Mouse (Mus musculus) heart, embryonic 13.5 days (tissue): ENCODE results near the gene Yju2. TPM values are rescaled to one million over a fixed set of nuclear protein-coding genes. Genes with fewer than 3 reads are reported as not detected.

Experiments
- ATAC-seq: fragments of 200-750 bp; cut with Nextera tagmentation; 2 replicates; pipeline ENCODE4 v1.8.0; 2017; ENCODE audit warnings: moderate TSS enrichment; ENCODE audit not compliant: insufficient number of reproducible peaks, low FRiP score, low TSS enrichment; ENCODE audit errors: extremely low read depth
- H3K27ac ChIP-seq: fragments of 300-500 bp; sonication (generic); replicated peaks from 2 replicates; pipeline ENCODE4 v1.5.1; 2015; ENCODE audit warnings: moderate library complexity, mild to moderate bottlenecking, inconsistent platforms
- H3K27me3 ChIP-seq: fragments of 300-500 bp; sonication (generic); replicated peaks from 2 replicates; pipeline ENCODE4 v1.6.1; 2015; ENCODE audit warnings: mild to moderate bottlenecking, inconsistent platforms
- H3K36me3 ChIP-seq: fragments of 300-500 bp; sonication (generic); 2 replicates; pipeline ENCODE4 v1.6.1; 2015; ENCODE audit warnings: mild to moderate bottlenecking, inconsistent platforms
- H3K4me1 ChIP-seq: fragments of 300-500 bp; sonication (generic); 2 replicates; pipeline ENCODE4 v1.6.1; 2015; ENCODE audit warnings: inconsistent platforms
- H3K4me2 ChIP-seq: fragments of 300-500 bp; sonication (generic); 2 replicates; pipeline ENCODE4 v1.6.1; 2015; ENCODE audit warnings: inconsistent platforms, mild to moderate bottlenecking, moderate library complexity
- H3K4me3 ChIP-seq: fragments of 300-500 bp; sonication (generic); 2 replicates; pipeline ENCODE4 v1.5.1; 2015; ENCODE audit warnings: moderate library complexity, mild to moderate bottlenecking, inconsistent platforms
- H3K9ac ChIP-seq: fragments of 300-500 bp; sonication (generic); 2 replicates; pipeline ENCODE4 v1.6.1; 2015; ENCODE audit warnings: inconsistent platforms, mild to moderate bottlenecking, moderate library complexity
- H3K9me3 ChIP-seq: fragments of 300-500 bp; sonication (generic); 2 replicates; pipeline ENCODE4 v1.6.1; 2016; ENCODE audit warnings: inconsistent platforms
- WGBS: fragments of 180-500 bp; shearing (Covaris S2); methylation state at CpG from one replicate; pipeline ENCODE4 v1.1.7; 2015; ENCODE audit warnings: mixed read lengths; 5-methylcytosine and 5-hydroxymethylcytosine counted together
- polyA plus RNA-seq: library from polyadenylated mRNA; unstranded; fragments of >200 nt; fragmentation: Nextera tagmentation; extraction: Ambion mirVana; gene quantifications from 2 replicates; pipeline ENCODE4 v1.2.1, GENCODE M21; 2015

Yju2 gene
- polyA plus RNA-seq, 1 experiment from 2014 or later: 18.0 TPM

DNA sequence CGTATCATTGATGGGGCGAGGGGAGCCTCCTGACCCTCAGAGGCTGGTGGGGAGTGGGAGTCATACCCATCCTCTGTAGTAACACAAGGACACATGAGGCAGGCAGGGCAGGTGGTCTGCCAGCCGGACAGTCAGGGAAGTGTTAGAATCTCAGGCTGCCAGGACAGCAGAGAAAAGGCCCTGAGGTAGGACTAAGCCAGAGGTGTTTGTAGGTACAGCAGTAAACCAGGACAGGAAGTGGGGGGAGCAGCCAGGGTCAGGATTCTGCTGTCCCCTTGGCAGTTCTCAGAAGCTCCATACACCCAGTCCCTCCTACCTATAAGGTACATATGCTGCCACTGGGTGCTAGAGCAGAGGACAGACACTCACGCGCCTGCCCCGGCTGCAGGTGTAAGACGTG lies 2.7 kb downstream of the Yju2 start:
- H3K9ac ChIP-seq: no peak overlapping the region
- 95% methylated on average over 7 of the region's 7 CpGs for WGBS
- H3K36me3 ChIP-seq: peaks cover 60% of the 10 kb centered on the region

DNA sequence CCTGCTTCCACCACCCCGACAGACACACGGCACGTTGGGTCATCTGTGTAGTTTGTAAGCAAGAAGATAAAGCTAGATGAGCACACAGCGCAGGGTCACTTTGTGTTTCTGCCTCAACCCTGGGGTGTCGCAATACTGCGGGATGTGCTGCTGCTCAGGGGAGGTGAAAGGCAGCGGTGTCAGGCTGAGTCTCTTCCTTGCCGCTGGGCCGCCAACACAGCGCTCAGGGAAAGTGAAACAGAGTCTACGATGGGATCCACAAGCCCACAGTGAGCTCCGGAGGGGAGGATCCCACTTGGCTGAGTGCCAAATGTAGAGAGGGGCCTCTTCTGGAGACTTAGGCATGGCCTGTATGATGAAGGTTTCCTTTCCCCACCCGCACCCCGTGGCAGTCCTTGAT lies 4.3 kb downstream of the Yju2 start:
- Histone ChIP-seq H3K4me1 (peaks cover 30% of the 10 kb centered on the region), H3K36me3 (peaks cover 75% of the 10 kb centered on the region), H3K27me3 (no peaks in the 10 kb centered on the region), H3K9me3 (no peaks in the 10 kb centered on the region), H3K4me3 (no peak overlapping the region), H3K27ac (no peak overlapping the region), H3K4me2 (no peak overlapping the region), H3K9ac (peak overlapping the region; percentile 33; the same call in 1 of the 2 replicates)
- ATAC-seq: no peak
- 71% methylated on average over 14 of the region's 14 CpGs for WGBS

More for the DNA sequence above, 2.7 kb downstream of the Yju2 start:
- no peak overlapping the region for H3K27ac ChIP-seq
- peaks cover under 1% of the 10 kb centered on the region; the same call in 1 of the 2 replicates for H3K27me3 ChIP-seq
- H3K9me3 ChIP-seq: no peaks in the 10 kb centered on the region
- H3K4me2 ChIP-seq: no peak overlapping the region
- H3K4me1 ChIP-seq: peaks cover 28% of the 10 kb centered on the region
- no peak for ATAC-seq
- no peak overlapping the region for H3K4me3 ChIP-seq

DNA sequence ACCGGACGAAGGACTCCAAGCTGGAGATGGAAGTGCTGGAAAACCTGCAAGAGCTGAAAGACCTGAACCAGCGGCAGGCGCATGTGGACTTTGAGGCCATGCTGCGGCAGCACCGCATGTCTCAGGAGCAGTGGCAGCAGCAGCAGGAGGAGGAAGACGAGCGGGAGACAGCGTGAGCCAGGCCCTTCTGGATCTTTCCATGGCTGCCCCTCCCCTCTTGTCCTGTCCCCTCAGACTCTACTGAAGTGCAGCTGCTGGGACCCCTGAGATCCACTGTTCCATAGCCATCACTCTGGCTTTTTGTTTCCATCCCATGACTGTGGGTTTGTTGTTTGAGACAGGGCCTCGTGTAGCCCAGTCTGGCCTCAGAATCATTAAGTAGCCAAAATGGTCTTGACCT lies 5.6 kb downstream of the Yju2 start:
- no peak for ATAC-seq
- WGBS: 92% methylated on average over 10 of the region's 10 CpGs
- Histone ChIP-seq H3K9me3 (no peaks in the 10 kb centered on the region), H3K4me2 (no peak overlapping the region), H3K36me3 (peaks cover 76% of the 10 kb centered on the region), H3K27ac (no peak overlapping the region), H3K4me1 (peaks cover 34% of the 10 kb centered on the region), H3K9ac (no peak overlapping the region), H3K27me3 (0 out of 2 replicates have a peak, but pooled peaks cover 1% of the 10 kb centered on the region), H3K4me3 (no peak overlapping the region)

- Histone ChIP-seq H3K4me2 (no peak overlapping the region), H3K27me3 (peaks cover 6% of the 10 kb centered on the region), H3K9ac (no peak overlapping the region), H3K4me1 (peaks cover 34% of the 10 kb centered on the region), H3K27ac (no peak overlapping the region), H3K9me3 (no peaks in the 10 kb centered on the region), H3K36me3 (peaks cover 76% of the 10 kb centered on the region), H3K4me3 (no peak overlapping the region)
- 82% methylated on average over 9 of the region's 9 CpGs for WGBS
- no peak for ATAC-seq
Observed at GRCm38 (mm10) chr17:55964996-55965395, 6.1 kb downstream of the Yju2 start.

DNA sequence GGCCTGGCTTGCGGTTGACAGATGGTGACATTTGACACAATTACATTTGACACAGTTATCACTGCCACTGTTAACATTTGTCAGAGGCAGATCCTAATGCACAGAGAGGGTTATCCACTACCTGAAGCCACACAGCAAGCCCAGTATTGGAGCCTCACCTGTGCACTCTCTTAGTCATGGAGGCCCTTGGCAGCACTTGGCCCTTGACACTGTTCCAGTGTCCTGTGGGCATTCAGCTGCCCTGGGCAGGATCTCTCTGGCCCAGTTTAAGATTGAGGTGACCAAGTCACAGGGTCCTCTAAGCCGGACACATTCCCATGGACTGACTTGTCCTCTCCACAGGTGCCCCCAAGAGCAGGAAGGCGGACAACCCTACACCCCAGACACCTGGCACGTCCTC lies 8.3 kb downstream of the Yju2 start:
- Histone ChIP-seq H3K4me1 (peaks cover 43% of the 10 kb centered on the region), H3K4me3 (no peak overlapping the region), H3K9me3 (no peaks in the 10 kb centered on the region), H3K9ac (no peak overlapping the region), H3K27ac (no peak overlapping the region), H3K4me2 (no peak overlapping the region), H3K27me3 (peaks cover 24% of the 10 kb centered on the region), H3K36me3 (peaks cover 59% of the 10 kb centered on the region)
- ATAC-seq: no peak
- 90% methylated on average over 4 of the region's 4 CpGs for WGBS

DNA sequence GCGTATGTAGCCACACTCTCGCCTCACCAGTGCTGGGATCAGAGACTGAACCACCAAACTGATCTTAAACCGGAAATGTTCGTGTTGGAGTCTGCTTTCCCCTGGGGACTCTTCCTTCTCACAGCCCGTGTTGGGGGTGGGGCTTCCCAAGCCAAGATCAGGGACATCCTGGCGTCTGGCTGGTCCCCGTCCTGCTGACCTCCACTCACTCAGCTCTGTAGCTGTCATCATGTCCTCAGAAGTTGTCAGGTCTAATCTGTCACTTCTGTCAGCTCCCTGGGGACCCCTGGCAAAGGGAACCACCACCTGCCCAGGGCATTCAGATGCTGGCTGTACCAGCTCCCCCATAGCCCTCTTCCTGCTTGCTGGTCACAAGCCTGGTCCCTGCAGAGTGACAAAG lies 9.3 kb downstream of the Yju2 start:
- Histone ChIP-seq H3K4me1 (peaks cover 39% of the 10 kb centered on the region), H3K36me3 (peaks cover 49% of the 10 kb centered on the region), H3K27ac (peak overlapping the region; percentile 24; the same call in 1 of the 2 replicates), H3K4me2 (no peak overlapping the region), H3K9ac (peak overlapping the region; percentile 52; the same call in 1 of the 2 replicates), H3K9me3 (no peaks in the 10 kb centered on the region), H3K4me3 (no peak overlapping the region), H3K27me3 (peaks cover 35% of the 10 kb centered on the region)
- 27% methylated on average over 7 of the region's 7 CpGs for WGBS
- ATAC-seq: no peak

GRCm38 (mm10) chr17:55969560-55969959 lies 10.7 kb downstream of the Yju2 start:
- WGBS: 37% methylated on average over 14 of the region's 14 CpGs
- ATAC-seq: no peak

GRCm38 (mm10) chr17:55969966-55970891 lies 11.3 kb downstream of the Yju2 start, which contains the start of gene Shd:
Gene Shd, plus strand, starts transcription at chr17:55970467.
- 7% methylated on average over 54 of the region's 55 CpGs for WGBS
- Histone ChIP-seq H3K9me3 (no peaks in the 10 kb centered on the region), H3K4me1 (peaks cover 37% of the 10 kb centered on the region), H3K4me3 (peak within 1 kb of the TSS; percentile 59), H3K9ac (peak within 1 kb of the TSS; percentile 83), H3K27ac (no peak within 1 kb of the TSS), H3K36me3 (peaks cover 30% of the 10 kb centered on the region), H3K4me2 (peak within 1 kb of the TSS; percentile 91), H3K27me3 (peaks cover 35% of the 10 kb centered on the region)
- 0 out of 2 replicates have a peak, but pooled peaks have one; percentile 18 for ATAC-seq

More at GRCm38 (mm10) chr17:55969560-55969959, 10.7 kb downstream of the Yju2 start:
- H3K9ac ChIP-seq: peak overlapping the region; percentile 83
- peak overlapping the region; percentile 91 for H3K4me2 ChIP-seq
- peaks cover 37% of the 10 kb centered on the region for H3K4me1 ChIP-seq
- H3K27ac ChIP-seq: no peak overlapping the region
- H3K27me3 ChIP-seq: peaks cover 35% of the 10 kb centered on the region
- H3K4me3 ChIP-seq: no peak overlapping the region
- peaks cover 36% of the 10 kb centered on the region for H3K36me3 ChIP-seq
- no peaks in the 10 kb centered on the region for H3K9me3 ChIP-seq

DNA sequence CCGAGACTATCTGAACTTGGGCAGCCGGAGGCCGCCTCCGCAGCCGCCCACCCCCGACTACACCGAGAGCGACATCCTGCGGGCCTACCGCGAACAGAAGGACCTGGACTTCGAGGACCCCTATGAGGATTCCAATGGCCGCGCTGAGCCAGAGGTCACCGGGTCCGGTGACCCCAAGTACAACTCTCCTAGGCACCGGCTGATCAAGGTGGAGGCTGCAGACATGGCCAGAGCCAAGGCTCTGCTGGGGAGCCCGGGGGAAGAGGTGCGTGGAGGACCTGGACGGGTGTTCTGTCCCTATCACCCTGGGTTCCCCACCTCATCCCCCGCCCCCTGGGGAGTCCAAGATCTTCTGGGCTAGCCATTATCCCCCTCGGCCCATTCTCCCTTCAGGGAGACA lies 12.6 kb downstream of the Yju2 start:
- peak overlapping the region; percentile 59 for H3K4me3 ChIP-seq
- H3K9ac ChIP-seq: 0 out of 2 replicates have a peak overlapping the region, but pooled peaks have one; percentile 83
- peak overlapping the region; percentile 91 for H3K4me2 ChIP-seq

GRCm38 (mm10) chr17:55976255-55976862 lies 17.5 kb downstream of the Yju2 start:
- no peaks in the 10 kb centered on the region for H3K9me3 ChIP-seq
- peaks cover 7% of the 10 kb centered on the region for H3K4me1 ChIP-seq
- H3K9ac ChIP-seq: peak overlapping the region; percentile 15; the same call in 1 of the 2 replicates
- WGBS: 14% methylated on average over 13 of the region's 13 CpGs
- no peak overlapping the region for H3K27ac ChIP-seq
- H3K4me2 ChIP-seq: peak overlapping the region; percentile 34
- H3K36me3 ChIP-seq: no peaks in the 10 kb centered on the region
- H3K4me3 ChIP-seq: no peak overlapping the region
- peak; percentile 51 for ATAC-seq
- peaks cover 18% of the 10 kb centered on the region for H3K27me3 ChIP-seq

More for the DNA sequence above, 12.6 kb downstream of the Yju2 start:
- Histone ChIP-seq H3K9me3 (no peaks in the 10 kb centered on the region), H3K27me3 (peaks cover 35% of the 10 kb centered on the region), H3K27ac (no peak overlapping the region), H3K36me3 (peaks cover 17% of the 10 kb centered on the region), H3K4me1 (peaks cover 38% of the 10 kb centered on the region)
- ATAC-seq: no peak
- 29% methylated on average over 22 of the region's 22 CpGs for WGBS

DNA sequence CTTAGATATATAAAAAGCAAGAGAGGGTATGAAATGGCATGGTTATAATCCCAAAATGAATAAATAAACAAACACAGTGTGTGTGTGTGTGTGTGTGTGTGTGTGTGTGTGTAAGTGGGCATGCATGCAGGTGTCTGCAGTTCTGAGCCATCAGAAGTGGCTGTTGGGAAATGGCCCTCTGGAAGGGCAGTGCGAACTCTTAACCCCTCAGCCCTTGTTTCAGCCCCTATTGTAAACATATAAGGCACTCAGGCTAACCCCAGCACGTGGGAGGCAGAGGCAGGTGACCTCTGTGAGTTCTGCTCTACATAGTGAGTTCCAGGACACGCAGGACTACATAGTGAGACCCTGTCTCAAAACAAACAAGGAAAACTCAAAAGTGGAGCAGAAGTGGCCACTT lies 18.4 kb downstream of the Yju2 start:
- H3K27ac ChIP-seq: no peak overlapping the region
- peaks cover 9% of the 10 kb centered on the region for H3K27me3 ChIP-seq
- no peak for ATAC-seq
- no peaks in the 10 kb centered on the region for H3K36me3 ChIP-seq
- H3K9ac ChIP-seq: no peak overlapping the region
- H3K9me3 ChIP-seq: no peaks in the 10 kb centered on the region
- peaks cover 6% of the 10 kb centered on the region for H3K4me1 ChIP-seq
- H3K4me3 ChIP-seq: no peak overlapping the region
- no peak overlapping the region for H3K4me2 ChIP-seq
- WGBS: 50% methylated on average over 3 of the region's 3 CpGs
